Mouse (Mus musculus): ENCODE results near the gene Eci1. TPM values are rescaled to one million over a fixed set of nuclear protein-coding genes. Genes with fewer than 3 reads are reported as not detected.

Gene Eci1
- polyA plus RNA-seq (2012; rRNA removed), result 83.1 and 90.4 TPM in 2 replicates

GRCm38 (mm10) chr17:24426471-24427169, at the start of gene Eci1:
Gene Eci1 (plus strand): TSS chr17:24426641.

DNA sequence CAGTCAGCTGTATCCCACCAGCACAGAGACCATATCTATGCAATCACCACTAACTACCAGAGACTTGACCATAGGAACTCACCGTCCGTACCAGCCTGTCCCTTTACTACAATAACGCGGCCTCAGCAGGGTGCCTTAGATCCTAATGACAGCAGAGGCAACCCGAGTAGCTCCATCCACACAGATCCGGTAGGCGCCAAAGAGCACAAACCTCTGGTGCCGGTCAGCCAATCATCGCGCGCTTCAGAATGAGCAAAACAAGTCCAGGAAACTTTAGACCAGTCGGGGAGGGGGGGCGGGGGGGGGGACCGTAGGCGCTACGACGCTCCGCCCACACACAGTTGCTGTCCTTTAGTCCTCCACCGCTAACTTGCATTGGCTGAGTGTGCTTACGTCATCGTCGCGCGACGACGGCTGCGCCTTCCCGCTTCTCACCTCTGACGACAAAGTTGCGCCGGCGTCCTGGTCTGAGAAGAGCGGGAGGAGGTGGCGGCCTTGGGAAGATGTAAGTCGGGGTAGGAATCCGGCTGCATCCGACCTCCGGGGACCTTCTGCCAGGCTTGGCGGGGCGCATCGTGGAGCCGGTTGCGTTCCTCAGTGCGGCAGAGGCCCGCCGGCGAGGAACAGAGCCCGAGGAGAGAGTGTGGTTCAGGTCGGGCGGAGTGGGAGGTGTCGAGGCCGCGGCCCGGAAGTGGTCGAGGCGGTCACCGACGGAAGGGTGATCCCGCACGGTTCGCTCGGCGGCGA, 12.0 kb upstream of the Eci1 start, which contains the start of gene Rnps1:
Gene Rnps1 (plus strand): TSS at position 336 of the 747 bp plus-strand sequence.

DNA sequence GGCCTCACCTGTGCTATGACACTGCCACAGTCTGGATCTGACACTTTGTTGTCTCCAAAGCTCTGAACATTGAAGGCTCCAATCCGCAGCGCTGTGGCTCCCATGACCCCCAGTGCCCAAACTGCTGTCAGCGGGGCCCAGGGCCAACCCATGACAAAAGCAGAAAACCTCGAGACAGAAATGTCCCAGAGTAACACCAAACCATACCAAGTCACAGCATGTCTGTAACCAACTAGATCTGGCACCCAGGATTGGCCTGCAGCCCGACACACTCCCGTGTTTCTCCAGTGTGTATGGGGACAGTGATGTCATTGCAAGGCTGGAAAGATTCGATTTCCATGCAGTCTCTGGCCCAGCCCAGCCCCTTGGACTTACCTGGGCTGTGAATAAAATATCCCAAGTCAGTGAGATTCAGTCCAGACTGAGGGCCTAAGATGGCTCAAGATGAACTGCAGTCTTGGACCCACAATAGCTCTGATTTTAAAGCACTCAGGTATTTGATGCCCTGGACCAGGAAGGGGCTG, 16.3 kb downstream of the Eci1 start, which contains the start of gene Dnase1l2:
Gene Dnase1l2 (minus strand): TSS at position 474 of the 524 bp plus-strand sequence.

GRCm38 (mm10) chr17:24469910-24470602, 43.6 kb downstream of the Eci1 start, which contains the start of the genes E4f1 and Pgp:
Gene E4f1 (minus strand): TSS chr17:24470313.
Gene Pgp (plus strand): TSS chr17:24470392.

GRCm38 (mm10) chr17:24473612-24474275, 47.3 kb downstream of the Eci1 start, which contains the start of gene Bricd5:
Gene Bricd5 (plus strand): TSS chr17:24473884.

DNA sequence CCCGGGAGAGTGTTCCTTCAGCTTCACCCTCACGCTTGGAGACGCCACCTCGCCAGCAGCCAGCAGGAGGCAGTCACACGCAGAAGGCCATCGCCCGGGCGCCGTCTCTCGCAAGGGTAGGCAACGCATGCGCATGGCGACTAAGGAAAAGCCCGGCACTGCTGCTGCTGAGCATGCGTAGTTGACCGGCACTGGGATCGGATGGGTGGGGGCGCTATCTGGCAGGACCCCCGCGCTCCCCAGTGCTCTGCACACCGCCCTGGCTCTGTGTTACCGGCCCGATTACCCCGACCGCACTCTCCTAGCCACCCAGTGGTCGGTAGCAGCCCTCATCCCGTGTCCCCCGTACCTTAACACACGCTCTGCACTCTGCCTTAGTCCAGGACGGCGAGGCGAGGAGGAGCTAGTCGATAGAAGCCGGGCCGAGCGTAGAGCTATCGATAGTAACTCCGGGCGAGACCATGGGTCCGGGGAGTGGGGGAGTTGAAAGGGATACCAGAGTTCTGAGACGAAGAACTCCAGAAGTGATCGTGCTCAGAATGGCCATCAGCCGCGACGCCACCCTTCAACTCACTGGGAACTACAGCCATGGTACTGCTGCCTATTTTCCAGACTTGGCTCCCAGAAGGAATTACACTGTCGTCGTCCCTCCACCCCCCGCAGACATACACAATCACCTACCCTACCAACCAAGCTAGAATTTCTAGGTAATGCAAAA, 52.4 kb downstream of the Eci1 start, which contains the start of gene Mlst8:
Gene Mlst8 (minus strand): TSS at position 416 of the 718 bp plus-strand sequence.

GRCm38 (mm10) chr17:24488186-24488661, 61.8 kb downstream of the Eci1 start, which contains the start of gene Caskin1:
Gene Caskin1 (plus strand): TSS chr17:24488601.

Other genes with a start within 250 kb of the Eci1 start
- 16.1 and 30.2 TPM in 2 replicates for gene Tbc1d24, start 221.1 kb upstream of the Eci1 start, polyA plus RNA-seq (2012; rRNA removed)
- gene Ntn3, start 217.1 kb upstream of the Eci1 start, polyA plus RNA-seq (2012; rRNA removed), result 1.6 and 2.4 TPM in 2 replicates
- 7.2 and 8.4 TPM in 2 replicates for gene Tedc2, start 205.8 kb upstream of the Eci1 start, polyA plus RNA-seq (2012; rRNA removed)
- gene Ccnf, start 175.2 kb upstream of the Eci1 start, polyA plus RNA-seq (2012; rRNA removed), result 8.1 and 8.6 TPM in 2 replicates
- gene Abca17, start 75.6 kb upstream of the Eci1 start, polyA plus RNA-seq (2012; rRNA removed), result not detected in 2 replicates
- 38.7 and 43.5 TPM in 2 replicates for gene Abca3, start 74.7 kb upstream of the Eci1 start, polyA plus RNA-seq (2012; rRNA removed)
- gene Rnps1, start 12.1 kb upstream of the Eci1 start, polyA plus RNA-seq (2012; rRNA removed), result 86.7 and 89.1 TPM in 2 replicates
- gene Dnase1l2, start 16.5 kb downstream of the Eci1 start, polyA plus RNA-seq (2012; rRNA removed), result 8.1 and 11.0 TPM in 2 replicates
- gene E4f1, start 43.7 kb downstream of the Eci1 start, polyA plus RNA-seq (2012; rRNA removed), result 86.5 and 103 TPM in 2 replicates
- 161 and 194 TPM in 2 replicates for gene Pgp, start 43.8 kb downstream of the Eci1 start, polyA plus RNA-seq (2012; rRNA removed)
- 2.0 and 2.5 TPM in 2 replicates for gene Bricd5, start 47.2 kb downstream of the Eci1 start, polyA plus RNA-seq (2012; rRNA removed)
- 45.6 and 60.0 TPM in 2 replicates for gene Mlst8, start 52.4 kb downstream of the Eci1 start, polyA plus RNA-seq (2012; rRNA removed)
- 1.5 and 1.7 TPM in 2 replicates for gene Caskin1, start 62.0 kb downstream of the Eci1 start, polyA plus RNA-seq (2012; rRNA removed)
- gene Traf7, start 101.3 kb downstream of the Eci1 start, polyA plus RNA-seq (2012; rRNA removed), result 179 and 213 TPM in 2 replicates
- 0.26 and 1.8 TPM in 2 replicates for gene Rab26, start 107.6 kb downstream of the Eci1 start, polyA plus RNA-seq (2012; rRNA removed)
- 80.1 and 86.9 TPM in 2 replicates for gene Pkd1, start 123.2 kb downstream of the Eci1 start, polyA plus RNA-seq (2012; rRNA removed)
- gene Tsc2, start 206.0 kb downstream of the Eci1 start, polyA plus RNA-seq (2012; rRNA removed), result 126 and 137 TPM in 2 replicates
- 8.2 and 8.6 TPM in 2 replicates for gene Nthl1, start 206.0 kb downstream of the Eci1 start, polyA plus RNA-seq (2012; rRNA removed)
- 81.0 and 93.6 TPM in 2 replicates for gene Slc9a3r2, start 223.7 kb downstream of the Eci1 start, polyA plus RNA-seq (2012; rRNA removed)
- gene Npw, start 231.8 kb downstream of the Eci1 start, polyA plus RNA-seq (2012; rRNA removed), result 0.44 and 0.66 TPM in 2 replicates
- 124 and 127 TPM in 2 replicates for gene Zfp598, start 243.0 kb downstream of the Eci1 start, polyA plus RNA-seq (2012; rRNA removed)